ENCODE assay signal across 12 mouse cellular contexts in genomic region chr10:118714179-118714581, GRCm38 (mm10).
DNase-seq lines count a peak whose midpoint lies in the region; ATAC-seq lines count a peak whose summit lies in the region.
"Had no signal": no experiment of that assay in that cellular context is flagged by ENCODE, and none has a peak within 500 bp of the region (broad histone marks: within the 10 kb centered on the region; RNA-seq: fewer than 3 reads in every experiment).

No protein-coding gene starts in this region.

- DNase-seq in liver, embryonic 11.5 days (ENCODE audit: low spot score), result no peak
- DNase-seq in liver, result no peak
- DNase-seq in liver, embryonic 13.5 days, result no peak
- DNase-seq in thymus, adult 18-20 months, result peak; percentile 43 to 49
- no peak for DNase-seq in midbrain, embryonic 10.5 days (ENCODE audit: low spot score)
- DNase-seq: cerebellum, adult 18-20 months; right cerebral cortex, adult 18-20 months had no signal

- no peaks in the 10 kb centered on the region for H3K36me3 ChIP-seq in liver, embryonic 11.5 days (ENCODE audit: control insufficient read depth, insufficient read depth, low read length)
- H3K36me3 ChIP-seq in liver, embryonic 13.5 days, result no peaks in the 10 kb centered on the region
- H3K36me3 ChIP-seq in midbrain, embryonic 13.5 days, result no peaks in the 10 kb centered on the region
- H3K36me3 ChIP-seq in forebrain, embryonic 15.5 days, result no peaks in the 10 kb centered on the region
- H3K36me3 ChIP-seq in midbrain, embryonic 10.5 days, result no peaks in the 10 kb centered on the region
- H3K36me3 ChIP-seq: heart, embryonic 15.5 days; limb, embryonic 15.5 days had no signal

- 68% methylated on average over 17 of the region's 17 CpGs for WGBS in liver, embryonic 11.5 days
- WGBS in liver, embryonic 13.5 days (ENCODE audit: insufficient replicate concordance), result 41% methylated on average over 17 of the region's 17 CpGs
- 92% methylated on average over 17 of the region's 17 CpGs for WGBS in midbrain, embryonic 13.5 days
- 86% methylated on average over 17 of the region's 17 CpGs for WGBS in forebrain, embryonic 15.5 days
- 91% methylated on average over 17 of the region's 17 CpGs for WGBS in midbrain, embryonic 10.5 days

- no peaks in the 10 kb centered on the region for H3K27me3 ChIP-seq in liver, embryonic 11.5 days (replicated peaks; ENCODE audit: control insufficient read depth, insufficient read depth, low read length)
- no peaks in the 10 kb centered on the region for H3K27me3 ChIP-seq in liver, embryonic 13.5 days
- H3K27me3 ChIP-seq in midbrain, embryonic 13.5 days, result peaks cover 2% of the 10 kb centered on the region; the same call in 1 of the 2 replicates
- H3K27me3 ChIP-seq in forebrain, embryonic 15.5 days, result no peaks in the 10 kb centered on the region
- no peaks in the 10 kb centered on the region for H3K27me3 ChIP-seq in midbrain, embryonic 10.5 days (ENCODE audit: low read depth, poor library complexity, severe bottlenecking)
- H3K27me3 ChIP-seq: heart, embryonic 15.5 days; limb, embryonic 15.5 days had no signal

- no peaks in the 10 kb centered on the region for H3K9me3 ChIP-seq in liver, embryonic 11.5 days (ENCODE audit: control insufficient read depth, low read length)
- H3K9me3 ChIP-seq in liver, embryonic 13.5 days (replicated peaks), result no peaks in the 10 kb centered on the region
- no peaks in the 10 kb centered on the region for H3K9me3 ChIP-seq in midbrain, embryonic 13.5 days
- H3K9me3 ChIP-seq in forebrain, embryonic 15.5 days, result no peaks in the 10 kb centered on the region
- no peaks in the 10 kb centered on the region for H3K9me3 ChIP-seq in midbrain, embryonic 10.5 days (replicated peaks)
- H3K9me3 ChIP-seq: heart, embryonic 15.5 days; limb, embryonic 15.5 days had no signal

- H3K4me2 ChIP-seq in liver, embryonic 11.5 days, result peak overlapping the region; percentile 46
- H3K4me2 ChIP-seq in liver, embryonic 13.5 days, result 0 out of 2 replicates have a peak overlapping the region, but pooled peaks have one; percentile 12
- no peak overlapping the region for H3K4me2 ChIP-seq in midbrain, embryonic 13.5 days (replicated peaks)
- H3K4me2 ChIP-seq in forebrain, embryonic 15.5 days (replicated peaks), result no peak overlapping the region
- H3K4me2 ChIP-seq: heart, embryonic 15.5 days; limb, embryonic 15.5 days had no signal

- no peak for ATAC-seq in liver, embryonic 11.5 days (replicated peaks; ENCODE audit: low FRiP score)
- peak; percentile 77 for ATAC-seq in CD4-positive, CD25-positive, alpha-beta regulatory T cell, adult 4 months
- no peak for ATAC-seq in liver, embryonic 13.5 days (ENCODE audit: low read depth)
- no peak for ATAC-seq in midbrain, embryonic 13.5 days
- ATAC-seq in forebrain, embryonic 15.5 days (replicated peaks), result no peak

- H3K9ac ChIP-seq in liver, embryonic 11.5 days (ENCODE audit: low read depth, low read length), result no peak overlapping the region
- no peak overlapping the region for H3K9ac ChIP-seq in liver, embryonic 13.5 days
- no peak overlapping the region for H3K9ac ChIP-seq in midbrain, embryonic 13.5 days (replicated peaks)
- H3K9ac ChIP-seq in forebrain, embryonic 15.5 days (replicated peaks), result no peak overlapping the region
- H3K9ac ChIP-seq: heart, embryonic 15.5 days; limb, embryonic 15.5 days had no signal

- no peaks in the 10 kb centered on the region for H3K4me1 ChIP-seq in liver, embryonic 11.5 days (replicated peaks; ENCODE audit: control insufficient read depth, insufficient read depth, low read length)
- H3K4me1 ChIP-seq in liver, embryonic 13.5 days (replicated peaks), result peaks cover 6% of the 10 kb centered on the region; the same call in 1 of the 2 replicates
- peaks cover 11% of the 10 kb centered on the region; the same call in 1 of the 2 replicates for H3K4me1 ChIP-seq in midbrain, embryonic 13.5 days (replicated peaks)
- H3K4me1 ChIP-seq in forebrain, embryonic 15.5 days, result no peaks in the 10 kb centered on the region
- H3K4me1 ChIP-seq in midbrain, embryonic 10.5 days, result peaks cover 12% of the 10 kb centered on the region

- H3K27ac ChIP-seq in liver, embryonic 11.5 days (ENCODE audit: low read depth, low read length), result no peak overlapping the region
- no peak overlapping the region for H3K27ac ChIP-seq in liver, embryonic 13.5 days
- no peak overlapping the region for H3K27ac ChIP-seq in midbrain, embryonic 13.5 days
- no peak overlapping the region for H3K27ac ChIP-seq in forebrain, embryonic 15.5 days (replicated peaks)
- no peak overlapping the region for H3K27ac ChIP-seq in midbrain, embryonic 10.5 days (replicated peaks)
- H3K27ac ChIP-seq: heart, embryonic 15.5 days; limb, embryonic 15.5 days had no signal

- H3K4me3 ChIP-seq in liver, embryonic 11.5 days (ENCODE audit: low read depth, low read length), result no peak overlapping the region
- H3K4me3 ChIP-seq in liver, embryonic 13.5 days (replicated peaks), result no peak overlapping the region
- H3K4me3 ChIP-seq in midbrain, embryonic 13.5 days (replicated peaks), result no peak overlapping the region
- H3K4me3 ChIP-seq in forebrain, embryonic 15.5 days, result no peak overlapping the region
- H3K4me3 ChIP-seq in midbrain, embryonic 10.5 days, result no peak overlapping the region
- H3K4me3 ChIP-seq: heart, embryonic 15.5 days; limb, embryonic 15.5 days had no signal

Comparison
In these comparisons a context has a peak if more than half of its experiments do, and no peak if none do; other contexts are left out.
1. DNase-seq: peak in thymus, adult 18-20 months (2 of 2); none in liver, embryonic 11.5 days (single experiment), liver (single experiment), liver, embryonic 13.5 days (single experiment) and midbrain, embryonic 10.5 days (single experiment).
2. H3K4me2 ChIP-seq: peak in liver, embryonic 11.5 days (single experiment) and liver, embryonic 13.5 days (single experiment); none in midbrain, embryonic 13.5 days (single experiment) and forebrain, embryonic 15.5 days (single experiment).